Mouse (Mus musculus) stomach, embryonic 15.5 days (tissue): ENCODE measurements around the gene Colq. TPM values are rescaled to one million over a fixed set of nuclear protein-coding genes. Genes with fewer than 3 reads are reported as not detected.

Source experiments
- ATAC-seq: fragments of 200-750 bp; cut with Nextera tagmentation; 2 replicates; pipeline ENCODE4 v1.8.0; 2017; ENCODE audit warnings: low read depth, moderate number of reproducible peaks, moderate TSS enrichment; ENCODE audit not compliant: insufficient read depth, low FRiP score
- H3K27ac ChIP-seq: fragments of 300-500 bp; sonication (generic); 2 replicates; pipeline ENCODE4 v1.5.1; 2015; ENCODE audit warnings: mild to moderate bottlenecking, inconsistent platforms
- H3K27me3 ChIP-seq: fragments of 300-500 bp; sonication (generic); replicated peaks from 2 replicates; pipeline ENCODE4 v1.6.1; 2015; ENCODE audit warnings: inconsistent platforms
- H3K36me3 ChIP-seq: fragments of 300-500 bp; sonication (generic); 2 replicates; pipeline ENCODE4 v1.6.1; 2015; ENCODE audit warnings: inconsistent platforms
- H3K4me1 ChIP-seq: fragments of 300-500 bp; sonication (generic); 2 replicates; pipeline ENCODE4 v1.6.1; 2015; ENCODE audit warnings: inconsistent platforms
- H3K4me2 ChIP-seq: fragments of 300-500 bp; sonication (generic); 2 replicates; pipeline ENCODE4 v1.6.1; 2015; ENCODE audit warnings: mild to moderate bottlenecking, inconsistent platforms
- H3K4me3 ChIP-seq: fragments of 300-500 bp; sonication (generic); replicated peaks from 2 replicates; pipeline ENCODE4 v1.5.1; 2015; ENCODE audit warnings: inconsistent platforms
- H3K9ac ChIP-seq: fragments of 300-500 bp; sonication (generic); 2 replicates; pipeline ENCODE4 v1.6.1; 2015; ENCODE audit warnings: inconsistent platforms
- H3K9me3 ChIP-seq: fragments of 300-500 bp; sonication (generic); 2 replicates; pipeline ENCODE4 v1.6.1; 2016; ENCODE audit warnings: inconsistent platforms
- WGBS: fragments of 180-500 bp; shearing (Covaris S2); methylation state at CpG from one replicate; pipeline ENCODE4 v1.1.7; 2015; 5-methylcytosine and 5-hydroxymethylcytosine counted together
- polyA plus RNA-seq: library from polyadenylated mRNA; unstranded; fragments of >200 nt; fragmentation: Nextera tagmentation; extraction: Ambion mirVana; gene quantifications from 2 replicates; pipeline ENCODE4 v1.2.1, GENCODE M21; 2015

Colq gene
- polyA plus RNA-seq, 1 experiment from 2014 or later, result 0.63 TPM

DNA sequence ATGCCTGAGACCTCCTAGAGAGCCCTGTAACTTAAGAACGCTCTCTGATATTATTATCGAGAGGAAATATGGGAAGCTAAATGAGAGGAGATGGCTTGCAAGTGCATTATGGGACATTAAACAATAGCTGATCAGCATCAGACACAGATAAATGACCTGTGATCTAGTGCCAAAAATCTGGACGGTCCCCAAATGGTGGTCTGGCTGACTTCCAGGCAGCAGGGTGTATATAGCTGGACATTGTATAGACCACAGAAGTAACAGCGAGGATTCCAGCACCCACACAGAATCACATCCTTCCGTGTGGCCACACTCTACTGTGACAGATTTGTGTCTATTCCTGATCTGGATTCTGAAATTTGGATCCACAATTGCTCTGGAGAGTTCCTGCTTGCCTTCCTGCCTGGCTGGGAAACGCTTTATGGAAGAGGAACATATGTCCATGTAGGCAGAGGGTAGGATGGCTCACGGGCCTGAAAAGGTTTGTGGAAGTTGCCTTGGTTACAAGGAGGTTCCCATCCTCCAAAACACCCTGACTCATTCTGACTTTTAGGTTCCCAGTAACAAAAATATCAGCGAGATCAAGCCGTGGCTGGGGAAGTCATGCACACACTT, 18.5 kb downstream of the Colq start:
- no peaks in the 10 kb centered on the region for H3K9me3 ChIP-seq
- no peak overlapping the region for H3K4me3 ChIP-seq
- no peak overlapping the region for H3K9ac ChIP-seq
- no peak overlapping the region for H3K27ac ChIP-seq
- 55% methylated on average over 9 of the region's 9 CpGs for WGBS
- ATAC-seq, result no peak
- H3K4me1 ChIP-seq, result 0 out of 2 replicates have a peak, but pooled peaks cover 7% of the 10 kb centered on the region
- no peaks in the 10 kb centered on the region for H3K27me3 ChIP-seq
- H3K36me3 ChIP-seq, result no peaks in the 10 kb centered on the region
- no peak overlapping the region for H3K4me2 ChIP-seq

GRCm38 (mm10) chr14:31571419-31571818, 19.7 kb downstream of the Colq start:
- WGBS, result 80% methylated on average over 5 of the region's 5 CpGs
- no peak for ATAC-seq
- Histone ChIP-seq H3K36me3 (no peaks in the 10 kb centered on the region), H3K4me1 (0 out of 2 replicates have a peak, but pooled peaks cover under 1% of the 10 kb centered on the region), H3K27me3 (no peaks in the 10 kb centered on the region), H3K9ac (no peak overlapping the region), H3K4me3 (no peak overlapping the region), H3K9me3 (no peaks in the 10 kb centered on the region), H3K27ac (no peak overlapping the region), H3K4me2 (no peak overlapping the region)

DNA sequence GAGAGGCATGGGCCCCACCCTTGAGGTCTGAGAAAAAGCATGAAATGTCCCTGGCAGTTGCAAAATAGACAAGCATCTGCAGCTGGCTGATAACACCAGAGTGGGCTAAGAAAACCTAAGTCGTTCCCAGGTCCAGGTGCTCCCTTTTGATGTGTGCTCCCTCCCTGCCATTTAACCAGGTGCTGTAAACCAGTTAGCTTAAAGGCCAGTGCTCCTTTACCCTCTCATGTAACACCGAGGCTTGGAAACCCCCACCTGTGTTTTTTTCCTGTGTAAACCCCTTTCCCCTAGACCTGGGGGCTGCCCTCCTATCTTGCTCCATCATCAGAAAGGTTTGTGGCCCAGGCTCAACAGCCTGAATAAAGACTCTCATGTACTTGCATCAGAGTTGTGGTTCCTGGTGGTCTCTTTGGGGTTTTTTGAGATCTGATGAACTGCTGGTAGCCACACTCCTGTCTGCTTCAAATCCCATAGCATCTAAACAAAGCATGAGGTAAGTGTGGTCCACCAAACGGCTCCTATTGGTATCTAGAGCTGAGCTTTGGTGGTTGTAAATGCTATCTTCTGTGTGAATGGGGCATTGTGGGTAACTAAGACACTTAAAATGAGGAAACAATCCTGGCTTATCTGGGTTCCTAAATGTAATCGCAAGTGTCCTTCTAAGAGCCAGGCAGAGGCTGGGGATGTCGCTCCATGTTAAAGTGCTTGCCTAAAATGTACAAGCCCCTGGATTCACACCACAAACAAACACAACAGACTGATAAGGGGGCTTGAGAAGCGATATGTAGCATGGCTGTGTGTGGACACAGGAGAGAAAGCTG, 20.8 kb downstream of the Colq start:
- 58% methylated on average over 6 of the region's 6 CpGs for WGBS
- Histone ChIP-seq H3K27ac (no peak overlapping the region), H3K4me3 (no peak overlapping the region), H3K36me3 (no peaks in the 10 kb centered on the region), H3K27me3 (no peaks in the 10 kb centered on the region), H3K9me3 (no peaks in the 10 kb centered on the region), H3K4me2 (no peak overlapping the region), H3K9ac (no peak overlapping the region), H3K4me1 (no peaks in the 10 kb centered on the region)
- no peak for ATAC-seq

- Histone ChIP-seq H3K27me3 (no peaks in the 10 kb centered on the region), H3K4me3 (no peak overlapping the region), H3K36me3 (no peaks in the 10 kb centered on the region), H3K4me2 (no peak overlapping the region), H3K9ac (no peak overlapping the region), H3K27ac (no peak overlapping the region), H3K4me1 (no peaks in the 10 kb centered on the region), H3K9me3 (no peaks in the 10 kb centered on the region)
- 55% methylated on average over 7 of the region's 7 CpGs for WGBS
- no peak for ATAC-seq
These were observed 22.0 kb downstream of the Colq start for GRCm38 (mm10) chr14:31569151-31569631.

- Histone ChIP-seq H3K27me3 (no peaks in the 10 kb centered on the region), H3K9ac (no peak overlapping the region), H3K4me2 (no peak overlapping the region), H3K4me1 (peaks cover 4% of the 10 kb centered on the region; the same call in 1 of the 2 replicates), H3K9me3 (no peaks in the 10 kb centered on the region), H3K4me3 (no peak overlapping the region), H3K36me3 (no peaks in the 10 kb centered on the region), H3K27ac (peak overlapping the region; percentile 13; the same call in 1 of the 2 replicates)
- WGBS, result 50% methylated on average over 9 of the region's 9 CpGs
- no peak for ATAC-seq
These were observed 25.5 kb downstream of the Colq start for GRCm38 (mm10) chr14:31565478-31566212.

DNA sequence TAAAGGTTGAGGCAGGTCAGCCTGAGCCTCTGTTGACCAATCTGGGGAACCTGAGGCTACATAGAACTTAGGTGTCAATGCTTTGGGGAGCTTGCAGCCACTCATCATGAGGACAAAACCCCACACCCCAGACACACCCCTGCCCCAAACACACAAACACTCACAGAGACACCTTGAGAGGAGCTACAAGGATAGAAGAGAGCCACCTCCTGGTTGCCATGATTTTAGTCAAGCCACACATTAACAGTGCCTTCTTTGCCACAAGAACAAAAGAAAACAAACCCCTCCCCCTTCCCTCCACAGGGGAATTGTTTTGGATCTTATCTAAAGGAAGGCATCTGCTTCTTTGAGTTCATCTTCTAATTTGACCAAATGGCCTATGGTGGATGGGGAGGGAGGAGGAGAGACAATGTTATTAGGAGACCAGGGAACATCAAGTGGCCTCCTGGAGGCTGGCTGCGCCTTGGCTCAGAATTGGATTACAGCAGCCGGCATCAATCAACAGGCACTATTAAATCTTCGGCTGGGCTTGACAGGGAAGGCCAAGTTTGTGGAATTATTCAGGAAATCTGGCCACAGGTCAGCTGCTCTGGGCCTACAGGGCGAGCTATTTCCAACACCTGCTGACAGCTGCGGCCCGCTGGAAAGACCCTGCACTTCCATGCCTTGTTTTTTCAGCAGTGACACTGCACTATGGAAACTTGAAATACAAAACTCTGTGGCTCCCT, 26.5 kb downstream of the Colq start:
- 13% methylated on average over 6 of the region's 6 CpGs for WGBS
- no peak overlapping the region for H3K9ac ChIP-seq
- no peak overlapping the region for H3K4me2 ChIP-seq
- H3K9me3 ChIP-seq, result no peaks in the 10 kb centered on the region
- no peak overlapping the region for H3K4me3 ChIP-seq
- H3K27ac ChIP-seq, result peak overlapping the region; percentile 13; the same call in 1 of the 2 replicates
- H3K27me3 ChIP-seq, result no peaks in the 10 kb centered on the region
- no peaks in the 10 kb centered on the region for H3K36me3 ChIP-seq
- peaks cover 4% of the 10 kb centered on the region; the same call in 1 of the 2 replicates for H3K4me1 ChIP-seq
- no peak for ATAC-seq

DNA sequence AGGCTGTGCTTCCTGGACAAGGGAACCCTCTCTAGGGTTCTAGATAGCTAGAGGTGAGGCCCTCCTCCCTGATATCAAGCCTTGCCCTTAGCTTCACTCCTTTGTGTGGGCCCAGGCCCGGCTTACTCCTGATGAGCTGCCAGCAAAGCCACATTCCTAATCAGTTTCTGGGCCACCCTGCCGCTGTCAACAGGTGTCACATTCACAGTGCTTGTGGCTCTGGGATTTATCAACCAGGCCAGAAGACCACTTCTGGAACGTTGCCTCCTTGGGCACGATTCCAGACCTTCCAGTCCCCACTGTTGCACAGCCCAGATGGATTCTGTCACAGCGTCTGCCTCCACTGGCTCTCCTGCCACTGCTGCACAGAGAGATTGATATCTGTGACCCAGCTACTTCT, 30.3 kb downstream of the Colq start:
- H3K4me2 ChIP-seq, result no peak overlapping the region
- H3K27me3 ChIP-seq, result no peaks in the 10 kb centered on the region
- no peak overlapping the region for H3K9ac ChIP-seq
- H3K9me3 ChIP-seq, result no peaks in the 10 kb centered on the region
- ATAC-seq, result 0 out of 2 replicates have a peak, but pooled peaks have one; percentile 33
- no peak overlapping the region for H3K4me3 ChIP-seq
- peaks cover 4% of the 10 kb centered on the region; the same call in 1 of the 2 replicates for H3K4me1 ChIP-seq
- no peaks in the 10 kb centered on the region for H3K36me3 ChIP-seq
- 8% methylated on average over 5 of the region's 5 CpGs for WGBS
- H3K27ac ChIP-seq, result no peak overlapping the region

DNA sequence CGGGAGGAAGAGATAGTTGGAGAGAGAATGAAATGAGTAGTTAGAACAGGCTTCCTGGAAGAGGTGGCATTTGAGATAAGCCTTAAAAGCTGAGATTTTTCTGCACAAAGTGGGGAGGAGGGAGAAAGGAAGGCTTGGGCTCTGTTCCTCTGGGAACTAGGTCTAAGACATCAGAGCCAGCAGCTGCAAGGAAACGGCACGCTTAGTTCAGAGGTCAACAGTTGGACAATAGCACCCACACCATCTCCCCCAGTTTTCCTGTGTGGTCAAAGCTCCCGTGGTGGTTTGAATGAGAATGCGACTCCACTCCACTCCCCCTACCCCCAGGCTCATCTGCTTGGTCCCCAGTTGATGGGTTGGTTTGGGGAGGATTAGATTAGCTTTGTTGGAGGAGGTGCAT, 31.9 kb downstream of the Colq start:
- 60% methylated on average over 5 of the region's 5 CpGs for WGBS
- Histone ChIP-seq H3K9me3 (no peaks in the 10 kb centered on the region), H3K36me3 (no peaks in the 10 kb centered on the region), H3K27ac (no peak overlapping the region), H3K27me3 (no peaks in the 10 kb centered on the region), H3K4me3 (no peak overlapping the region), H3K9ac (no peak overlapping the region), H3K4me1 (peaks cover 4% of the 10 kb centered on the region; the same call in 1 of the 2 replicates), H3K4me2 (no peak overlapping the region)
- no peak for ATAC-seq

- Histone ChIP-seq H3K4me2 (no peak overlapping the region), H3K27ac (no peak overlapping the region), H3K4me1 (peaks cover 4% of the 10 kb centered on the region; the same call in 1 of the 2 replicates), H3K27me3 (no peaks in the 10 kb centered on the region), H3K36me3 (no peaks in the 10 kb centered on the region), H3K9me3 (no peaks in the 10 kb centered on the region), H3K4me3 (no peak overlapping the region), H3K9ac (no peak overlapping the region)
- 70% methylated on average over 9 of the region's 9 CpGs for WGBS
- ATAC-seq, result no peak
These were observed 33.4 kb downstream of the Colq start for GRCm38 (mm10) chr14:31557784-31558183.

DNA sequence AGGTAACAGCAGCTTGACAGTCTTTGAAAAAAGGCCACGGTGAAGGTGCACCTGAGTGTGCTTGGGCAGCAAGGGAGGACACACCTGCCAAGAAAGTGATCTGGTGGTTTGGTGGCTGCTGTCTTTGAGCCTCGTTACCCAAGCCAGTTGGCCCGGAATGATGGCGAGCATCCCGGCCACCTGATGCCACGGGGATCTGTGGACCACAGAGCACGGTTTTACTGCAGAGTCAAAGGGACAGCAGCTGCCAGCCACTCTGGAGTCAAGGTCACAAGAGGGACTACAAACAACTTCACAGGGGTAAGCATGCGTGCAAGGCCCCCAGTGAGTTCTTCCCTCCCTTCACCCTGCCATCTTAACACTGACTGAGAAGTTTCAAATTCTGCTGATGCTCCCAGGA, 33.9 kb downstream of the Colq start:
- peaks cover 4% of the 10 kb centered on the region; the same call in 1 of the 2 replicates for H3K4me1 ChIP-seq
- H3K4me2 ChIP-seq, result no peak overlapping the region
- H3K9me3 ChIP-seq, result no peaks in the 10 kb centered on the region
- no peaks in the 10 kb centered on the region for H3K36me3 ChIP-seq
- WGBS, result 88% methylated on average over 8 of the region's 8 CpGs
- H3K27ac ChIP-seq, result no peak overlapping the region
- no peaks in the 10 kb centered on the region for H3K27me3 ChIP-seq
- H3K9ac ChIP-seq, result no peak overlapping the region
- no peak overlapping the region for H3K4me3 ChIP-seq
- ATAC-seq, result no peak

- H3K9me3 ChIP-seq, result no peaks in the 10 kb centered on the region
- no peak overlapping the region for H3K4me2 ChIP-seq
- peaks cover 4% of the 10 kb centered on the region; the same call in 1 of the 2 replicates for H3K4me1 ChIP-seq
- no peak overlapping the region for H3K4me3 ChIP-seq
- H3K27ac ChIP-seq, result no peak overlapping the region
- ATAC-seq, result no peak
- H3K36me3 ChIP-seq, result no peaks in the 10 kb centered on the region
- H3K9ac ChIP-seq, result no peak overlapping the region
- H3K27me3 ChIP-seq, result no peaks in the 10 kb centered on the region
- 86% methylated on average over 9 of the region's 9 CpGs for WGBS
These were observed 34.5 kb downstream of the Colq start for GRCm38 (mm10) chr14:31556526-31557260.
